Mouse (Mus musculus) thymus, adult 2 months (tissue): ENCODE measurements around the gene Gm20517.

Experiments
- CTCF ChIP-seq: fragments of 200-500 bp; IDR thresholded peaks from 2 replicates; pipeline ENCODE4 v1.5.1; 2012; ENCODE audit warnings: mild to moderate bottlenecking, control low read depth, low read length, moderate library complexity, borderline replicate concordance; ENCODE audit not compliant: control insufficient read depth, poor library complexity, insufficient read depth; ENCODE audit errors: extremely low read depth
- POLR2A ChIP-seq: fragments of 200-500 bp; IDR thresholded peaks from 2 replicates; pipeline ENCODE4 v1.6.1; 2012; ENCODE audit warnings: mild to moderate bottlenecking, low read length, control low read depth, moderate library complexity; ENCODE audit not compliant: control insufficient read depth, poor library complexity, insufficient read depth; ENCODE audit errors: extremely low read depth

- TF ChIP-seq CTCF: no peak
- no peak for TF ChIP-seq POLR2A
Measured at GRCm38 (mm10) chr17:47682836-47683235, 71.4 kb downstream of the Gm20517 start.
